Mouse (Mus musculus) kidney, adult 2 months (tissue): Measurements from ENCODE around the gene Tiprl.

Source experiments
- CTCF ChIP-seq: fragments of 200-500 bp; conservative IDR thresholded peaks from 2 replicates; pipeline ENCODE4 v1.5.1; 2011; ENCODE audit warnings: low read depth, mild to moderate bottlenecking, control low read depth, low read length, moderate library complexity, mixed read lengths; ENCODE audit not compliant: insufficient read depth, insufficient read length
- POLR2A ChIP-seq: fragments of 200-500 bp; IDR thresholded peaks from one replicate; pipeline ENCODE4 v1.6.1; 2011; ENCODE audit warnings: low read depth, low read length, control low read depth

DNA sequence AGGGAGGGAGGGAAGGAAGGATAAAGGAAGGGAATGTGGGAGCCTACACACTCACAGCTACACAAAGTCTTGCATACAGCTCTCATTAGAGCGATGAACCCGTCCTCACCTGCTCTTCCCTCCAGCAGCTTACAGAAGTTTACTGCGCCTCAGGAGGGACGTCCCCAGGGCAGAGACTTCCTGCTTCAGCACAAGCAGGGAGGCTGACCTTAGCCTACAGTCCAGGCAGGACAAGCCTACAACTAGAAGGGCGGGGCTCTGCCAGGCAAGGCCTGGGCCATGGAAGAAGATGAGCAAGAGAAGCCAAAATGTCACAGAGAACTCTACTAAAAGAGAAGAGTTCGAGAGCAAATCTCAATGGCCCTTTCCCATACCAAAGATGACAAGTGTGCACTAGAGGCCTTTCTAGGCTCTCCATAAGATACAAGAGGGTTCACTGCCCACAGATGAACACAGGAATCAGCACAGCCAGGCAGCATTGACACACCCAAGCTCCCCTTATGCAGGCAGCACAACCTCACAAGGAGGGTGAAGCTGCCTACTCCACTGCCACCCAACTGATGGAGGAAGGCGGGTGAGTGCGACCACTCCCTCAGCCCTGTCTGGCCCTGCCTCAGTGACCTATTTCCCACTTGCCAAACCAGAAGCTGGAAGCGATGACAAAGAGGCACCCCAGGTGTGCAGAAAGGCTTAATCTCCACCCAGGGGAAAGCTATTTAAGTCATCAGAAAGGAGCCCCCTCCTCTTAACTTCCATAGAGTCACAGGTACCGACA lies 47.8 kb downstream of the Tiprl start:
- TF ChIP-seq CTCF (no peak), POLR2A (no peak)
